15 mouse cellular contexts compared by ENCODE assay signal in genomic region chr1:131200588-131200987, GRCm38 (mm10). TPM values are rescaled to one million over a fixed set of nuclear protein-coding genes. Genes with fewer than 3 reads are reported as not detected.
DNase-seq lines count a peak whose midpoint lies in the region; ATAC-seq and TF ChIP-seq lines count a peak whose summit lies in the region.
"Had no signal": no experiment of that assay in that cellular context is flagged by ENCODE, and none has a peak within 500 bp of the region (broad histone marks: within the 10 kb centered on the region; RNA-seq: fewer than 3 reads in every experiment).

No protein-coding gene starts in this region.

- no peak overlapping the region for H3K4me2 ChIP-seq in midbrain, postnatal 0 days (ENCODE audit: low read depth, low read length, poor library complexity, severe bottlenecking)
- H3K4me2 ChIP-seq: hindbrain, embryonic 12.5 days; midbrain, embryonic 13.5 days; neural tube, embryonic 13.5 days had no signal

- H3K36me3 ChIP-seq in midbrain, postnatal 0 days (ENCODE audit: insufficient read depth, low read length), result no peaks in the 10 kb centered on the region
- H3K36me3 ChIP-seq: hindbrain, embryonic 12.5 days; midbrain, embryonic 13.5 days; neural tube, embryonic 13.5 days; stomach, embryonic 15.5 days had no signal

- no peak overlapping the region for H3K27ac ChIP-seq in midbrain, postnatal 0 days (ENCODE audit: low read depth, low read length)
- H3K27ac ChIP-seq: hindbrain, embryonic 12.5 days; liver, embryonic 14.5 days; midbrain, embryonic 13.5 days; neural tube, embryonic 13.5 days; stomach, embryonic 15.5 days had no signal

- H3K9me3 ChIP-seq in midbrain, postnatal 0 days (ENCODE audit: low read length), result no peaks in the 10 kb centered on the region
- H3K9me3 ChIP-seq: hindbrain, embryonic 12.5 days; midbrain, embryonic 13.5 days; neural tube, embryonic 13.5 days; stomach, embryonic 15.5 days had no signal

- WGBS in midbrain, postnatal 0 days, result 59% methylated on average over 10 of the region's 10 CpGs

- H3K27me3 ChIP-seq in midbrain, postnatal 0 days (ENCODE audit: insufficient read depth, low read length), result no peaks in the 10 kb centered on the region
- H3K27me3 ChIP-seq: midbrain, embryonic 13.5 days; neural tube, embryonic 13.5 days; stomach, embryonic 15.5 days had no signal

- H3K4me3 ChIP-seq in midbrain, postnatal 0 days (ENCODE audit: low read depth, low read length), result no peak overlapping the region
- H3K4me3 ChIP-seq: hindbrain, embryonic 12.5 days; midbrain, embryonic 13.5 days; neural tube, embryonic 13.5 days had no signal

- peak; percentile 48 to 49 for DNase-seq in cerebellum, postnatal 14 days
- no peak for DNase-seq in cerebellum, postnatal 36 days
- peak; percentile 47 to 50 for DNase-seq in heart, postnatal 10 days
- DNase-seq in heart, adult 8-10 months (ENCODE audit: low spot score), result no peak
- DNase-seq in thymus, postnatal 14 days, result peak; percentile 36
- no peak for DNase-seq in thymus, postnatal 10 days (ENCODE audit: low spot score in 2 of 2)
- DNase-seq in skeletal muscle tissue, adult 2 months (ENCODE audit: low read depth, low spot score), result peak; percentile 45
- no peak for DNase-seq in midbrain, postnatal 0 days (ENCODE audit: low spot score)
- DNase-seq: cerebellum, adult 9-10 months; right cerebral cortex, adult 18-20 months had no signal

- intact Hi-C loops in heart, postnatal 10 days (cut with DNase I), result no loop called here

- H3K4me1 ChIP-seq in midbrain, postnatal 0 days (ENCODE audit: insufficient read depth, low read length), result no peaks in the 10 kb centered on the region
- H3K4me1 ChIP-seq: hindbrain, embryonic 12.5 days; midbrain, embryonic 13.5 days; neural tube, embryonic 13.5 days had no signal

- no peak for ATAC-seq in midbrain, postnatal 0 days (ENCODE audit: low FRiP score)
- ATAC-seq: midbrain, embryonic 13.5 days had no signal

- no peak for TF ChIP-seq CTCF in midbrain, postnatal 0 days (IDR thresholded peaks at IDR 0.05)

- no peak overlapping the region for H3K9ac ChIP-seq in midbrain, postnatal 0 days (replicated peaks; ENCODE audit: low read length, poor library complexity, severe bottlenecking)
- H3K9ac ChIP-seq: hindbrain, embryonic 12.5 days; liver, embryonic 14.5 days; midbrain, embryonic 13.5 days; neural tube, embryonic 13.5 days; stomach, embryonic 15.5 days had no signal

RNA-seq across cellular contexts. Expression of gene Rassf5, which starts 44.5 kb away (rescaled TPM):
- 1 to 10 TPM; 3.9 to 5.4 TPM for total RNA-seq in heart, postnatal 10 days (2021)
- 1 to 10 TPM; 1.4 to 2.6 (median 1.5) TPM for total RNA-seq in heart, adult 8-10 months (2022)
- 9.0 and 13.5 TPM in 2 replicates for total RNA-seq in midbrain, postnatal 0 days (2014; rRNA removed)
- 4.9 and 5.8 TPM in 2 replicates for polyA plus RNA-seq in midbrain, postnatal 0 days (2015; fragmentation: Nextera tagmentation; extraction: Ambion mirVana)

RNA-seq across cellular contexts. Expression of gene Eif2d, which starts 47.6 kb away (rescaled TPM):
- 10 to 100 TPM; 36.3 to 36.7 TPM for total RNA-seq in heart, postnatal 10 days (2021)
- 10 to 100 TPM; 34.1 to 41.0 (median 37.0) TPM for total RNA-seq in heart, adult 8-10 months (2022)
- 29.2 and 32.3 TPM in 2 replicates for total RNA-seq in midbrain, postnatal 0 days (2014; rRNA removed)
- 43.2 and 43.4 TPM in 2 replicates for polyA plus RNA-seq in midbrain, postnatal 0 days (2015; fragmentation: Nextera tagmentation; extraction: Ambion mirVana)

Comparison
In these comparisons a context has a peak if more than half of its experiments do, and no peak if none do; other contexts are left out.
1. DNase-seq: peak in cerebellum, postnatal 14 days (2 of 2), heart, postnatal 10 days (2 of 2), thymus, postnatal 14 days (single experiment) and skeletal muscle tissue, adult 2 months (single experiment); none in cerebellum, postnatal 36 days (0 of 2), heart, adult 8-10 months (single experiment), thymus, postnatal 10 days (0 of 2) and midbrain, postnatal 0 days (single experiment).